Mouse (Mus musculus) forebrain, postnatal 0 days (tissue): Measurements from ENCODE around the gene Safb. TPM values are rescaled to one million over a fixed set of nuclear protein-coding genes. Genes with fewer than 3 reads are reported as not detected.
"Not testable (repeated sequence)": the region's sequence is repeated elsewhere in the genome, so short reads cannot be mapped to it uniquely, and the experiment has no call there.

Experiments used
- ATAC-seq: fragments of 200-750 bp; cut with Nextera tagmentation; 2 replicates; pipeline ENCODE4 v1.8.0; 2017; ENCODE audit warnings: mild to moderate bottlenecking, moderate library complexity
- DNase-seq: peaks from one replicate; pipeline ENCODE4 v3.0.0-alpha.2; 2015
- H3K27ac ChIP-seq: fragments of 300-500 bp; sonication (generic); 2 replicates; pipeline ENCODE4 v1.5.1; 2014; ENCODE audit warnings: low read depth, mild to moderate bottlenecking, antibody characterized with exemption, low read length, moderate library complexity, mixed read lengths
- H3K27me3 ChIP-seq: fragments of 300-500 bp; sonication (generic); 2 replicates; pipeline ENCODE4 v1.6.1; 2014; ENCODE audit warnings: mild to moderate bottlenecking, low read length, mixed read lengths; ENCODE audit not compliant: insufficient read depth
- H3K36me3 ChIP-seq: fragments of 300-500 bp; sonication (generic); 2 replicates; pipeline ENCODE4 v1.6.1; 2014; ENCODE audit warnings: mild to moderate bottlenecking, moderate library complexity; ENCODE audit not compliant: insufficient read depth
- H3K4me1 ChIP-seq: fragments of 300-500 bp; sonication (generic); 2 replicates; pipeline ENCODE4 v1.6.1; 2014; ENCODE audit warnings: antibody characterized with exemption; ENCODE audit not compliant: insufficient read depth
- H3K4me2 ChIP-seq: fragments of 300-500 bp; sonication (generic); 2 replicates; pipeline ENCODE4 v1.6.1; 2014; ENCODE audit warnings: low read depth, mild to moderate bottlenecking, moderate library complexity
- H3K4me3 ChIP-seq: fragments of 300-500 bp; sonication (generic); 2 replicates; pipeline ENCODE4 v1.5.1; 2014; ENCODE audit warnings: low read depth, low read length, mixed read lengths
- H3K9ac ChIP-seq: fragments of 300-500 bp; sonication (generic); 2 replicates; pipeline ENCODE4 v1.6.1; 2014; ENCODE audit warnings: mild to moderate bottlenecking
- H3K9me3 ChIP-seq: fragments of 300-500 bp; sonication (generic); 2 replicates; pipeline ENCODE4 v1.6.1; 2016; ENCODE audit warnings: low read length
- CTCF ChIP-seq: sonication (generic); IDR thresholded peaks from 2 replicates; pipeline ENCODE4 v1.5.1; 2016; ENCODE audit warnings: antibody characterized with exemption, control low read depth, low read depth
- WGBS: fragments of 180-500 bp; shearing (Covaris S2); extraction: QIAGEN DNeasy Blood & Tissue Kit; methylation state at CpG from one replicate; pipeline ENCODE4 v1.1.7; 2014; 5-methylcytosine and 5-hydroxymethylcytosine counted together
- polyA plus RNA-seq: library from polyadenylated mRNA; unstranded; fragments of >200 nt; fragmentation: Nextera tagmentation; extraction: Ambion mirVana; gene quantifications from 2 replicates; pipeline ENCODE4 v1.2.1, GENCODE M21; 2015
- total RNA-seq: library from RNA; depleted of rRNA; stranded (reverse); fragments of >200 nt; gene quantifications from 2 replicates; pipeline ENCODE4 v1.2.3, GENCODE M21; 2014

The Safb gene
- total and polyA plus RNA-seq, 2 experiments from 2014 or later = 71.7 to 82.8 TPM

- Histone ChIP-seq H3K36me3 (peaks cover 18% of the 10 kb centered on the region), H3K9ac (peak within 1 kb of the TSS; percentile 81), H3K4me3 (peak within 1 kb of the TSS; percentile 85), H3K4me1 (peaks cover 11% of the 10 kb centered on the region), H3K27ac (peak within 1 kb of the TSS; percentile 69), H3K9me3 (no peaks in the 10 kb centered on the region), H3K4me2 (peak within 1 kb of the TSS; percentile 89), H3K27me3 (no peaks in the 10 kb centered on the region)
- peak; percentile 96 for ATAC-seq
- no peak for TF ChIP-seq CTCF
- peak; percentile 98 for DNase-seq
- WGBS = under 1% methylated on average over 50 of the region's 51 CpGs
Measured at GRCm38 (mm10) chr17:56626754-56627470, 42.3 kb downstream of the Safb start, which contains the start of gene Lonp1. TSS of gene Lonp1 (minus strand) at chr17:56626887.

GRCm38 (mm10) chr17:56627530-56628277 is 43.1 kb downstream of the Safb start, which contains the start of gene Catsperd:
TSS of gene Catsperd (plus strand) at chr17:56628143.
- H3K36me3 ChIP-seq = peaks cover 10% of the 10 kb centered on the region; the same call in 1 of the 2 replicates
- no peaks in the 10 kb centered on the region for H3K27me3 ChIP-seq
- H3K9me3 ChIP-seq = no peaks in the 10 kb centered on the region
- peak within 1 kb of the TSS; percentile 59 for H3K27ac ChIP-seq
- DNase-seq = peak; percentile 51
- 10% methylated on average over 26 of the region's 26 CpGs for WGBS
- H3K9ac ChIP-seq = peak within 1 kb of the TSS; percentile 81; the same call in 1 of the 2 replicates
- H3K4me1 ChIP-seq = peaks cover 11% of the 10 kb centered on the region
- peak within 1 kb of the TSS; percentile 89 for H3K4me2 ChIP-seq
- TF ChIP-seq CTCF = no peak
- peak within 1 kb of the TSS; percentile 85 for H3K4me3 ChIP-seq
- ATAC-seq = peak; percentile 40

- H3K4me3 ChIP-seq, H3K9ac ChIP-seq, H3K4me2 ChIP-seq, H3K9me3 ChIP-seq, DNase-seq, H3K36me3 ChIP-seq, H3K27me3 ChIP-seq, H3K27ac ChIP-seq, ATAC-seq: not testable (repeated sequence)
- 85% methylated on average over 27 of the region's 27 CpGs for WGBS
- H3K4me1 ChIP-seq = peaks cover 11% of the 10 kb centered on the region
Measured at GRCm38 (mm10) chr17:56629800-56630781, 45.5 kb downstream of the Safb start.

DNA sequence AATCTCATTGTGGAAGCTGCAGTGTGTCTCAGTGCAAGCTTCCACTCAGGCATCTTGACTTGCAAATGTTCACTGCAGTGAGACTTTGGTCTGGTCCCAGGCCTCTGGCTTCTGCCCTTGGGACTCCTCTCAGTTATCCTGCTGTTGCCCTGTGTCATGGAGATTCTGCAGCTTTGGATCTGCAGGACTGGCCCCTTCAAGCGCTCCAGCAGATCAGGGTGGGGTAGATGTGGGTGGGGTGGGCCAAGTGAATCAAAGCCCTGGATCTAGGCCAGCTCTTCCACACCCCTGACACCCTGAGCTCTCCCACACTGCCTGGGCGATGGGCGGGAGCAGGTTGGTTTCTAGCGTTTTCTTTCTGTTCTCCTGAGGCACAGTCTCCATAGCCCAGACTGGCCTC is 47.2 kb downstream of the Safb start:
- no peak for ATAC-seq

GRCm38 (mm10) chr17:56634023-56634422 is 49.4 kb downstream of the Safb start:
- H3K36me3 ChIP-seq = no peaks in the 10 kb centered on the region
- ATAC-seq (no peak), DNase-seq (no peak)
- H3K9ac ChIP-seq = no peak overlapping the region
- H3K27me3 ChIP-seq = no peaks in the 10 kb centered on the region
- TF ChIP-seq CTCF = no peak
- H3K4me1 ChIP-seq = no peaks in the 10 kb centered on the region
- no peak overlapping the region for H3K4me3 ChIP-seq
- no peak overlapping the region for H3K4me2 ChIP-seq
- no peaks in the 10 kb centered on the region for H3K9me3 ChIP-seq
- no peak overlapping the region for H3K27ac ChIP-seq
- WGBS = 85% methylated on average over 6 of the region's 6 CpGs

More for the DNA sequence above, 47.2 kb downstream of the Safb start:
- Histone ChIP-seq H3K4me2 (no peak overlapping the region), H3K36me3 (no peaks in the 10 kb centered on the region), H3K4me1 (no peaks in the 10 kb centered on the region), H3K9ac (no peak overlapping the region), H3K9me3 (no peaks in the 10 kb centered on the region), H3K4me3 (no peak overlapping the region), H3K27me3 (no peaks in the 10 kb centered on the region), H3K27ac (no peak overlapping the region)
- no peak for TF ChIP-seq CTCF
- DNase-seq = no peak
- 64% methylated on average over 4 of the region's 4 CpGs for WGBS

DNA sequence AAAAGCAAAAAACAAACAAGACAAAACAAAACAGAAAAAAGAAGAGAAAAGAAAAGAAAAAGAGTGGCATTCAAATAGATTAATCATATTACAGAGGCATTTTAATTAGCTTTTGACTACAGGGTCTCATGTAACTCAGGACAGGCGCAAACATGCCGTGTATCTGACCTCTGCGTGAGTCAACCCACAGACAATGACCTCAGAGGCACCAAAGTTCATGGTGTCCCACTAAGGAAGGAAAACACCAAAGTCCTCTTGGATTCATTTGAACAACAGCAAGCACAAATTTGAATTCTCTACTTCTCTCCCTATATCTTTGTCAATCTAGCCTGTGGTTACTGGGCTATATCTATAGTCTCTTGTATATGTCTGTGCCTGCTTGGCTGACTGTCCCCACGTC is 58.6 kb downstream of the Safb start:
- Histone ChIP-seq H3K4me3 (no peak overlapping the region), H3K36me3 (no peaks in the 10 kb centered on the region), H3K4me1 (no peaks in the 10 kb centered on the region), H3K9ac (no peak overlapping the region), H3K4me2 (no peak overlapping the region), H3K9me3 (no peaks in the 10 kb centered on the region), H3K27me3 (no peaks in the 10 kb centered on the region), H3K27ac (no peak overlapping the region)
- no peak for TF ChIP-seq CTCF
- ATAC-seq = no peak
- WGBS = 81% methylated on average over 4 of the region's 4 CpGs
- no peak for DNase-seq
